Comparison of ENCODE assay signal across 18 mouse cellular contexts in genomic region chr9:72636547-72636946, GRCm38 (mm10).
"Had no signal": no experiment of that assay in that cellular context is flagged by ENCODE, and none has a peak within 500 bp of the region (broad histone marks: within the 10 kb centered on the region; RNA-seq: fewer than 3 reads in every experiment).

No protein-coding gene starts in this region.

- DNase-seq: liver, postnatal 0 days; lung, adult 2 months; lung, postnatal 14 days; lung, postnatal 36 days; right cerebral cortex, postnatal 14 days; thymus, adult 2 months; thymus, postnatal 14 days; thymus, postnatal 36 days had no signal

- H3K27ac ChIP-seq: lung, embryonic 15.5 days; macrophage; midbrain, embryonic 13.5 days; midbrain, embryonic 15.5 days; neural tube, embryonic 13.5 days; stomach, embryonic 15.5 days; stomach, postnatal 0 days had no signal

- H3K9ac ChIP-seq: liver, postnatal 0 days; lung, embryonic 15.5 days; midbrain, embryonic 13.5 days; midbrain, embryonic 15.5 days; neural tube, embryonic 13.5 days; stomach, embryonic 15.5 days had no signal

- H3K4me3 ChIP-seq: lung, embryonic 15.5 days; megakaryocyte, embryonic 14.5 days; midbrain, embryonic 13.5 days; midbrain, embryonic 15.5 days; neural tube, embryonic 13.5 days; stomach, embryonic 15.5 days had no signal

- H3K36me3 ChIP-seq: lung, embryonic 15.5 days; midbrain, embryonic 13.5 days; midbrain, embryonic 15.5 days; neural tube, embryonic 13.5 days; stomach, embryonic 15.5 days had no signal

- H3K27me3 ChIP-seq: lung, embryonic 15.5 days; megakaryocyte, embryonic 14.5 days; midbrain, embryonic 13.5 days; midbrain, embryonic 15.5 days; neural tube, embryonic 13.5 days; stomach, embryonic 15.5 days had no signal

- ATAC-seq: liver, postnatal 0 days; lung, postnatal 0 days; midbrain, embryonic 13.5 days; midbrain, embryonic 15.5 days had no signal

- H3K4me2 ChIP-seq: lung, embryonic 15.5 days; midbrain, embryonic 11.5 days; midbrain, embryonic 13.5 days; midbrain, embryonic 15.5 days; neural tube, embryonic 13.5 days; stomach, embryonic 15.5 days had no signal

- H3K9me3 ChIP-seq: lung, embryonic 15.5 days; megakaryocyte, embryonic 14.5 days; midbrain, embryonic 13.5 days; midbrain, embryonic 15.5 days; neural tube, embryonic 13.5 days; stomach, embryonic 15.5 days had no signal
